Mouse (Mus musculus): ENCODE data around the gene Tnrc6c.
A peak's percentile ranks its signal among the peaks of the same experiment; 100 is the strongest.

Gene Tnrc6c

DNA sequence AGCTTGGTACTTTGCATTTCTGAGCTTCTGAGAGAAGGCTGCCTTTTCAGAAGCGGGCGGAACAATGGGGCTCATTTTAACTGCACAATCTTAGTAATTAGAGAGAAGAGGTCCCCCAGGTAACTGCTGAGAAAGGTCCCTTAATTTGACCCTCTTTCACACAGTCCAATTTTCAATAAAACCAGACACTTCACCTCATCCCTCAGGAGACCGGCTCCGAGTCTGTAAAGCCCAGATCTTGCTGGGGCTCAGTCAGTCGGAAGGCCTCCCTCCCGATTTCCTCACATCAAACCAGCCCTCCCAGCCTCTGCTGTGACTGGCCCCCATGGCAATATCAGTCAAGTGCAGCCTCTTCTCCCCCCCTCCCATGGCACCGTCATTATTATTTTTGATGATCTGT lies 15.7 kb upstream of the Tnrc6c start:
- DNase-seq (ENCODE audit: low spot score), result no peak

DNA sequence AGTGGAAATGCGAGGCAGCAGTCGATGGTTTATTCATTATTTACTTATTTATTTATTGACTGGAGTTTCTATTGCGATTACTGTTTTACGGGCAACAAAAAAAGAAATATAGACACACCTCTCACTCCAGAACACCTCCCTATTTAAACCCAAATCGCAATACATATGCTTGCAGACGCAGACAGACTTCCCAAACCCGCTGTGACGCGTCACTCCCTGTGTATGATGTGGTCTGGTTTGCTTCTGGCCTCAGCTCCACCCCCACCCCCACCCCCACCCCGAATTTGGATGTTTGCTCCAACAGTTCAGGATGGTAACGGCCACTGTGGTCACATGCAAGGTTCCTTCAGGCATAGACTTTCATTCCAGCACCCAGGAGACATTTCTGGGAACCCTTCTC lies 15.3 kb upstream of the Tnrc6c start:
- no peak for DNase-seq (ENCODE audit: low spot score)

DNA sequence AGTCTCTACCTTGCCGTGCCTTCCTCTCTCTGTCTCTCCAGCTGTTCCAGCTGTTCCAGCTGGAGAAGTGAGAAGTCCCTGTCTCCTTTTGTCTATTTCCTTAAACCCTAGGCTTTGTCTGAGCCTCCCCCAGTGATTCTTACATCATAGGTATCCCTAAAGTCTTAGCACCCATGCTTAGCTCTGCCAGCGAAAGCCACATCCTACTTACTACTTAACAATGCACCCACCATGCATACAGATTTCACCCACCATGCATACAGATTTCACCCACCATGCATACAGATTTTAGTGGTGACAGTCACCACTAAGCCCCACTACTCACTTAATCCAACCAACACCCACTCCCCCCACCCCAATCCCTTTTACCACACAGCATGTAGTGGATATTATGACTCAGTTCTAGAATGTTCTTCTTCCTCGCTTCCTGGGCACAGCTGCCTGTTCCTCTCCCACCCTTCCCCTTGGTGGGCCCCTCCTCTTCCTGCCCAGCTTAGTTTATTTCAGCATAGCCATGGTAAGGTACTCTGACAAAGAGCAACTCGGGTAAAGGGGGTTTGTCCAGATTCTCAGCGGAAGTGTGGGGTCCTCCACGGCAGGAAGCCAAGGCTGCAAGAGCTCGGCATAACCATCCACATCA lies 14.6 kb upstream of the Tnrc6c start:
- no peak for DNase-seq (ENCODE audit: low spot score)

DNA sequence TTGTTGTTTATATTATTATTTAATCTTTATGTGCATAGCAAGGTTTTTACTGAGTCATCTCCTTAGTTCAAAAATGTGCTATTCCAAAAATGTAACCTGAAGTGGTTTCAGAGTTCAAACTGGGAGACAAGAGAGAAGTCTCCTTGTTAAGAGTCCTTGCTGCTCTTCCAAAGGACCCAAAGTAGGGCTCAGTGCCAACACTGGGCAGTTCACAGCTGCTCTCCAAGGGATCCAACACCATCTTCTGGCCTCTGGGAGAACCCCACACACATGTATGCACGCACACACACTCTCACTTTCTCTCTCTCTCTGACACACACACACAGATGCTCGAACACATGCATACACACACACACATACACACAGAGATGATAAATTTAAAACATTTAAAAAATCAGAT lies 11.9 kb upstream of the Tnrc6c start:
- no peak for DNase-seq (ENCODE audit: low spot score)

DNA sequence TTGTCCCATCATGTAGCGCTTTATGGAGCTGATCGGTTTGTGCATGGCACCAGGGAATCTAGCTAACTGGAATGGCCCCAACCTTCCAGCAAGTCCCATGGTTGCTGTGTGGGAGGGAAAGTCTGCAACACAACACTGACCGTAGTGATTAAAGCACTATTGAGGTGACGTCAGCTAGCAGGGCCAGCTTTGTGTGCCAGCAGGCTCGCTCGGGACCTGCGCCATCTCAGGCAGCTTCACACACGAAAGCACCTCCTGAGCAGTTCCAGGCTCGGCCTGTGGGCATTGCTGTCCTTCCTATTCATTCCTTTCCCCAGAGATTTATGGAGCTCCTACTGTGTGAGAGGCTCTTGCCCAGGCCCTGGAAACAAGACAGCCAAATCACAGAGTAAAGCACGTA lies 10.8 kb upstream of the Tnrc6c start:
- no peak for DNase-seq (ENCODE audit: low spot score)

DNA sequence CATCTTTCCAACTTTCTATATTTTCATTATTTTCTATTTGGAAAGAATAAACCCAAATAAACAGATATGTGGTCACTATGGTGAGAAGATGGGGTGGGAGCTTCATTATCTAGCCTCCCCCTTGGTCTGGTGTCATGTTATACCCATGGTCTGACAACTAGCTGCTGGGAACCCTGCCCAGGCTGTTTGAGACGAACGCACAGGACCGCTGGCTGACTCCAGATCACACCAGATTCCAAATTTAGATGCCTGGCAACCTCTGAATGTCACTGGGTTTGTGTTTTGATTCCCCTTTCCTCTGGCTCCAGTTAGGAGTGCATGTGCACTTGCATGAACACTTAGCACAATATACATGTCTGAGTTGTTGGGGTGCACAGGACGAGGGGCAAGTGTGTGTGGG lies 7.3 kb upstream of the Tnrc6c start:
- DNase-seq (ENCODE audit: low spot score), result no peak

DNA sequence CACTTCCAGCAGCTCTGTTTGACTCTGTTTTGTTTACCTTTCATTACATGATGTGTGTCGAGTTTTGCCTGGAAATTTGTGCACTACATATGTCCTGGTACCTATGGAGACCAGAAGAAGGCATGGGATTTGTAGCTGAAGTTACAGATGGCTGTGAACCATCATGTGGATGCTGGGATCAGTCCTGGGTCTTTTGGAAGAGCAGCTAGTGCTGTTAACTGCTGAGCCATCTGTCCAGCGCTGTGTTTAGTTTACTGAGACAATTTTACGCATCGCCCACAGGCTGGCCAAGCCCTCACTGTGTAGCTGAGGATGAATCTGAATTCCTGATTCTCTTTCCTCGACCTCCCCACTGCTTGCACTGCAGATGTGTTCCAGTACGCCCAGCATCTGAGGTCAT lies 6.1 kb upstream of the Tnrc6c start:
- no peak for DNase-seq (ENCODE audit: low spot score)

DNA sequence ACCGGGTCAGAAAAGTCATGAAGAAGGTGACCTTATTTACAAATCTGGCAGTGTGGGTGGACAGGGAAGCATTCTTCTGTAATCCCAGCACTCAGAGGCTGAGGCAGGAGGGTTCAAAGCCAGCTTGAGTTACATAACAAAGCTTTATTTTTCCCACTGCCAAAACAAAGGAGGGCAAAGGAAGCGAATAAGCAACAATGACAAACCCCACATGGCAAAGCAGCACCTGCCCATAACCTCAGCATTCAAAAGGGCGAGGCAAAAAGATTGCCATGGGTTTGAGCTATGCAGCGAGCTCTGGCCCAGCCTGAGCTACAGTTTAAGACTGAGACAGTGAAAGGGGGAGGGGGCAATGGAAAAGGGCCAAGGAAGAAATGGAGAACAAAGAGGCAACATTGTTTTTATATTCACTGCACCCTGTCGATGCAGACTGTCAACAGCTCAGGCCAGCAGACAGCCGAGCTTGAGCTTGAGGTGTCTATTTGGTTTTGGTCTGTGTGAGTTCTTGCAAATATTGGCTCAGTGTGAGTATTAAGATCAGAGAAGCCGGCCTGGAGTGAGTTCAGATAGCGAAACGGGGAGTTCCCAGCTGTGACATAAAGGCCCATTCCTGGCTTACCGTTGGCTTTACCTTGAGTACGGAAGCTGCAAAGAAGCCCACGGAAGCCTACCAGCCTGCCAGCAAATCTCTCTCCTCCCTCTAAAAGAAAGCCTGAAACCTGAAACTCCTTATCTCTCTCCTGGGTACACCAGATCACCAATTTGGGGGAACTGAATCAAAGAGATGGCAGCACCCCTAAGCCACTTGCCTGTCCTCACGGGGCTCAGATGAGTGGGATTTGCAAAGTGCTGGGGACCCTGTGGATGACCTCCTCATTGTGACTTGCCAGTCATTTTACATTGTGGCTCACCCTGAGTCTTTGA lies 3.1 kb upstream of the Tnrc6c start:
- DNase-seq (ENCODE audit: low spot score), result no peak

DNA sequence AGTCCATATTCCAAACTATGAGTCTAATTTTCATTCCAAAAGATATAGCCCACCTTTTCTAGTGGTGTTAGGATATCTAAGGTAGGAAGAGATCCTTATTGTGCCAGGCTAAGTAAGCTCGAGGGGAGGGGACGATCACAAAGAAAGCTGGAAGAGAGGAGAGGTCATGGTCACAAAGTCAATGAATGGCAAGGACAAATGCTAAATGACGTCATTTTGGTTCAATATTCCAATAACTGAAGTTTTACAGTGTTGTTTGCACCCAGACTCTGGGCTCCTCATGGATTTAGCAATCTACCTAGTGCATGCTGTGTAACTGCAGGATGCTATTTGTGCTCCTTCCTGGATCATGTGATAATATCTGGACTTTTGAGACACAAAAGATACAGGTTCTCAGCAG lies 1.2 kb upstream of the Tnrc6c start:
- DNase-seq (ENCODE audit: low spot score), result no peak

DNA sequence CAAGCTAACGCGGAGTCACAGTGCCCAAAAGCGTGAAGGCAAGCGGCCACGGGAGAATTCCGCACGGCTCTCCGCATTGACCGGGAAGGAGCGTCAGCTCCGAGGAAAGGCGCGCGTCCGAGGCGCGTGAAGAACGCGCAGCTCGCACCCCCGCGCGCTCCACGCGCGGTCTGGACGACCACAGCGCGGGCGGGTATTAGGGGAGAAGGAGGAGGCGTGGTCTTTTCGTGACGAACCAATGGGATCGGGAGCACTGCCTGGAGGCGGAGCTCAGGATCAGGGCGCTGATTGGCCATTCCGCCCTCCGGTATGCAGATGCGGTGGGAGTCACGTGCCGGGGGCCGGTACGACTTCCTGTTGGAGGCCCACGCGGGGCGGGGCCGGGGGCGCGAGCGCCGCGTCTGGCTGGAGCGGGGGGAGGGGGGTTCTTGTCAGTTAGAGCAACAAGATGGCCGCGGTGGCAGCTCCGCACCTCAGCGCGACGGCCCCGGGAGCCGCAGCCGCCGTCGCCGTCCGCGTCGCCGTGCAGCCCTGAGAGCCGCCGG lies 363 bp downstream of the Tnrc6c start:
- DNase-seq (ENCODE audit: low spot score), result peak; percentile 96

DNA sequence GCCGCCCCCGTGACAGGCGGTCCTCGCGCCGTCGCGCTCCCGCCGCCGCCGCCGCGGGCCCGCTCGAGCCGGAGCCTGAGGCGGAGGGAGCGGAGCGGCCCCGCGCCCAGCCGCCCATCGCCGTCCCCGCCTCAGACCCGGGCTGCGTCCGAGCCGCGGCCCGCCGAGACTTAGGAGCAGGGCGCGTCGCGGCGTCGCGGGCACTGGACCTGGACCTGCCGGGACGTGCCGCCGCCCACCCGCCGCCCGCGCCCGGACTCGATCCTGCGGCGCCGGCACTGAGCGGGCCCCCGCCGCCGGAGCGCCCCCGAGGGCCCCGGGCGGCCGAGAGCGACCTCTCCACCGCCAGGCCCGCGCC lies 824 bp downstream of the Tnrc6c start:
- no peak for DNase-seq (ENCODE audit: low spot score)

DNA sequence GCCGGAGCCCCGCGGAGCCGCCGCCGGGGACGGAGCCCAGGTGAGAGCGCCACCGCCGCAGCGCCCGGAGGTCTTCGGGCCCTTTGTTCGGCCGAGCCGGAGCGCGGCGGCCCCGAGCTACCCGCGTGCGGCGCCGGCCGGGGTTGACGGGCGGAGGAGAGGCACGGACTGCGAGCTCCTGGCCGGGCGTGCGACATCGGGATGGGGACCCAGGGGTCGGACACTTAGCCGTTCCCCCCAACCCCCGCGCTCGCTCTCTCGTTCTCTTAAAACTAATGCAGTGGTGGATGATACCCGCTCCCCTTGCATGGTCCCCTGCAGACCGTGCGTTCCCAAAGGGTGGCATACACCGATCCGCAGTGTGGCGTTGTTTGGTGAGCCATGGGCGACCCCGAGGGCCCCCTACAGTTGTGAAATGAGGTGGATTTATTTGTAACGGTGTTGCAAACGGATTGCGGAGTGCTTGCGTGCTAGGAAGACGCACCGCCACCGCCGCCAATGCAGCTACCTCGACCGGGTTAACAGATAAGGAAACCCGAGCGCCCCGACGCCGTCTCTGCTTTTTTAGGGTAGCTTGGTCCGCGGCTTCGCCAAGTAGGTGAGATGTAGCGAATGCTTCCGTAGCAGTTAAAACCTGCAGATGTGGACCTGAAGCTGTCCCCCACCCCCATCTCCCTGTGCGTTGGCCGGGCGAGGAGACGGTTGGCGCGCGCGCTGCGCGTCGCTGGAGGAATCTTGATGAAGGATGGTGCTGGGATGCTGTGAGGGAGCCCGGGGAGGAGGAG lies 1.4 kb downstream of the Tnrc6c start:
- DNase-seq (ENCODE audit: low spot score), result peak; percentile 44

DNA sequence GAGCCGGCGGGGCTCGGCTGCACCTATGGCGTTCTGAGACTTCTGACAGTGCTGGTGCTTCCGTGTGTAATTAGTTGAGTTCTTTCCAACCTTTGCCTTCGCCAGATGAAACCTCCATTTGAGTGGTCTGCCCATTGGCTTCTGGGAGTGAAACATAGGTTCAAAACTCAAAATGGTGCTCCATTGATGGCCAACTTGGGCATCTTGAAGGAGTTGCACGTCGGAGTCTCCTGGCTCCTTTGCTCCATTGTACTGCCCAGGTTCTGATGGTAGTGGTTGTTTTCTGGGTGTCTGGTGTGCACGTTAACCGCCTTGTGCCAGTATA lies 1.9 kb downstream of the Tnrc6c start:
- DNase-seq (ENCODE audit: low spot score), result no peak

DNA sequence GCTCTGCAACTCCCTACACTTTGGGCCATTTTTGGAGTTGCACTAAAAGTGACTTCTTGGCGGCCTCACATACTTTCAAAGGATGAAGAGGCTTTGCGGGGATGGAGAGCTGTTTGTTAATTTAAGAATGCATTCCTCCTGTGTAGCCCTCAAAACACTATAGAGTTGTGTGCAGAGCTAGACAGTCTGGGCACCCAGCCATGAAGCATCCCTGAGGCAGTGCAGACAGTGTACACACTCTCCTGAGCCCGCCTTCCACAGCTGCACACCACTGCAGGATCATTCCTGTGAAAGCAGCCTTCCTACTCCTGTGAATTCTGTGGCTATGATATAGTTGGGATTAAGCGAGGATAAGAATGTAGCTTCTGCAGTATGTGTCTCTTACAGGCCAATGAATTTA lies 4.9 kb downstream of the Tnrc6c start:
- DNase-seq (ENCODE audit: low spot score), result no peak

DNA sequence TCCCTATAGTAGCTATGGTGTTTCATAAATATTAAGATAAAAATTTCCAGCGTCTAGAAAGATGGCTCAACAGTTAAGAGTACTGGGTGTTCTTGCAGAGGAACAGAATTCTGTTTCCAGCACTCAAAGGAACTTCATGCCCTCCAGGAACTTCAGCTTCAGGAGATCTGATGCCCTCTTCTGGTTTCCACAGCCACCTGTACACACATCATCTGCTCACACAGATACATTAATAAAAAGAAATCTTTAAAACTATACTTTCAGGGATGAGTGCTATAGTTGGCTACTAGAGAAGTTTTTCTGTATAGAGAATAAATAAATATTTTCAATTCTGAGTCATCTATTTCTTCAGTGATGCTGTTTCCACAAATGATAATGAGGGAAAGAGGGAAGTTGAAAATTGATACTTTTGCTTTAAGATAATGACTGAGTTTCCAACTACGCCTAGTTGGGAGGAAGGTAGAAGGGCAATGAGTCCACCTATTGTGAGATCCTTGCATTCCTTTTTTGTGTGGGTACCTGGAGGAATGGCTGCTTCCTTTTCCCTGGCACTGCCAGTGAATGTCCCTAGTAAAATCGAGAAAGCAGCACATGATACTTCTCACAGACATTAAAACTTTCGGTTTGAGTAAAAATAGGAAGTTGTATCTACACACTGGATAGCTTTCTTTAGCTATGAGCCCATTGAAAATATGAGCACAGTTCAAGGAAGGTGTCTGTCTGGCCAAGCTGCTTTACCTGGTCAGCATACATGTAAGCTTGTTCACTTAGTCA lies 9.1 kb downstream of the Tnrc6c start:
- no peak for DNase-seq (ENCODE audit: low spot score)

DNA sequence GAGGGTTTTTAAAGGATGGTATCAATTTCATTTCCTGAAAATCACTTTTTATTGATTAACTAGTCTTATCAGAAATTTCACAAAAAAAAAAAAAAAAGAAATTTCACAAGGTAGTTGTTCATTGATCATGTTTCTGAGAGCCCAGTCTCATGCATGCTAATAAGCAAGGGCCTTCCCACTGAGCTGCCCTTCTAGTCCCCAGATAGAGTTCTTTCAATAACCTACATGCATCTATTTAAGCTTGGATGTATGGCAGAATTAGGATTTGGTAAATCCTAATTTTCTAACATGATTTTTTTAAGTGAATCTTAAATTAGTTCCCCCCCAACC lies 9.7 kb downstream of the Tnrc6c start:
- no peak for DNase-seq (ENCODE audit: low spot score)

DNA sequence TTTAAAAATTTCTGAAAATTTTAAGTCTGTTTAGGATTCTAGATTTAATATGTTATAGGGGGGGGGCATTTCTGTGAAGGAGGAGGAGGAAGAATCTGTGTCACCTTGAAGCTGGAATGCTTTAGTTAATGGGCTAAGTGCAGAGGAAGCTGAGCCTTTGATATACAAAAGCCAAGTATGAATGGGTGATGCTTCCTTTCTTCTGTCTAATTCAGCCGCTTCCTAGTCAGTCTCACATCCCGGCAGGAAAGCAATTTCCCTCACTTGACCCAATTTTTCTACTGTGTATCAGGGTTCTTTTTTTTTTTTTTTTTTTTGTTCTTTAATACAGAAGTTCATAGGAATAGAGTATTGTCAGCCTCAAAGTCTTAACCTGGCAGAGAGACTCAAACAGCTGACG lies 11.1 kb downstream of the Tnrc6c start:
- DNase-seq (ENCODE audit: low spot score), result no peak

DNA sequence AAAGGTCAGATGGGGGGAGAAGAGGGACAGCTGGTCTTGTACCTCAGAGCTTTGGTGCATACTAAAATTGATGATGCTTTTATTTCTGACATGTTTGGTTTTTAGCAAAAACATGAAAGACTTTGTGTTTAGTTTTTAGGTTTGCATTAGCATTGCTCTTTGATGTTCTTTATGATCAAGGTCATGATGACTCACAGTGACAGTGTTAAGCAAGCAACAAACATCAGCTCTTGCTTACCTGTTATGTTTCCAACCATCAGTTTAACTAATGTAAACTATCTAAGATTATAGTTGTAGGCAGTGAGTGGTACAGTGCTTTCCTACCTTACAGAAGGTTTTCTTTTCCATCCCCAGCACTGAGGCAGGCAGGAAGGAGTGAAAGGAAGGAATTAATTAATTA lies 12.5 kb downstream of the Tnrc6c start:
- DNase-seq (ENCODE audit: low spot score), result no peak

DNA sequence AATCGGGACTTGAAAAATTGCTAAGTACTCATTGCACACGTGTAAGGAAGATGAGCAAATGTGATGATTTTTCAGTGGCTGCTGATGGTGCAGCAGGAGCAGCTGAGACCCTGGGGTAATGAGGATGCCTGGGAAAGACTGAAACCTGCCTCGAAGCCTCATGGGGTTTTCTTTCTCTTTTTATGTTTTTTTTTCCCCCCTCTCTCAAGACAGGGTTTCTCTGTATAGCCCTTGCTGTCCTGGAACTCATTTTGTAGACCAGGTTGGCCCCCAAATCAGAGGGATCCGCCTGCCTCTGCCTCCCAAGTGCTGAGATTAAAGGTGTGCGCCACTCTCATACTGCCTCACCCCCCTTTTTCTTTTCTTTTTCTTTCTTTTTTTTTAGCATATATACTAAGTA lies 13.1 kb downstream of the Tnrc6c start:
- no peak for DNase-seq (ENCODE audit: low spot score)

DNA sequence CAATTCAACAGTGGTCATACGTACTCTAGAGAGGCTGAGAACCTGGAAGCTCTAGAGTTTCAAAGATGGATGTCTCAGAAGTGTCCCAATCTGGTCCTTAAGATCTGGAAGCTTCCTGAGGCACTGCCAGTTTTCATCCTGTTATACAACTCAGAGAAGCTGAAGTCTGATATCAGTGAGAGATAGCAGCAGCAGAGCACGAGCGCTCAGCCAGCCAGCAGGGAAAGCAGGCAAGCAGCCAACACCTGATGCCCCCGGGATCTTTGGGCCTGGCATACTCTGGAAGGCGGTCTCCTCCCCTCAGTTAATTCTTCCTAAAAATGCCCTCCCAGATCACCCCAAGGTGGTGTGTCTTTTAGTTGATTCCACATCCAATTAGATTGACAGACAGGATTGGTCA lies 13.7 kb downstream of the Tnrc6c start:
- no peak for DNase-seq (ENCODE audit: low spot score)

DNA sequence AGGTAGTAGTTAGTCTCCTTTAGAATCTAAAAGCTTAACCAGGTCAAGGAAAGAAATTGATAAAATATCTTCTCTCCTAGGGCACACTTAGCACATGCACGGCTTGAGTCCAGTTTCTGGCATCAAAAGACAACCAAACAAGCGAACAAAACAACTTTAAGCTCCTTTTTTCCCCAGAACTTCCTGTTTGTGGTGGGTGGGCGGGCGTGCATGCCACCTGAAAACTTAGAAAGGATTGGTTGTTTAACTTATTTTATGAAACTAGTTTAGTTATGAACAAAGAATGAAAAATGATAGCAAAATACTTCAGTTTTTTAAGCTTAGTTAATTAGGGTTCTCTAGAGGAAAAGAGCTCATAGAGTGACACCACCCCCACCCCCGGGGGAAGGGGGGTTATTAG lies 17.5 kb downstream of the Tnrc6c start:
- no peak for DNase-seq (ENCODE audit: low spot score)

DNA sequence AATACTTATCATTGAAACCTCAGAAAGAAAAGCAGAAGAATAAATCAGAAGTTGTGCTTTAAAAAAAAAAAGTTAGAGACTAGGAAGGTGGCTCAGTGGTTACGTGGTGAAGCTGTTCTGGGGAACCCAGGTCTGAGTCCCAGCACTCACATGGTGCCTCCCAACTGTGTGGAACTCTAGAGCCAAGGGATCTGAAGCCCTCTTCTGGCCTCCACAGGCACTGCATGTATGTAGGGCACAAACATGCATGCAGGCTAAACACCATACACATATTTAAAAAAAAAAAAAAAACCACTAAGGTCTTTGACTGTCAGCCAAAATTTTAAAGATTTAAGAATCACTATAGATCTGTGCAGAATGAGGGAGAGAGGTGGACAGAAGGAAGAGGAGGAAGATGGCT lies 20.4 kb downstream of the Tnrc6c start:
- DNase-seq (ENCODE audit: low spot score), result no peak

Measured in c-Kit-positive CD71-positive TER-119-positive erythroid progenitor cells, embryonic 14.5 days (primary cell).